Mouse (Mus musculus) kidney, adult 18-20 months (tissue): ENCODE measurements around the gene Tmem53.
"Not testable (repeated sequence)": the region's sequence is repeated elsewhere in the genome, so short reads cannot be mapped to it uniquely, and the experiment has no call there.

ENCODE experiments used
- DNase-seq: peaks from one replicate; pipeline ENCODE4 v3.0.0; 2021

Gene Tmem53

GRCm38 (mm10) chr4:117252351-117252750 lies 600 bp downstream of the Tmem53 start:
- no peak for DNase-seq

- no peak for DNase-seq
Measured at GRCm38 (mm10) chr4:117252755-117253154, 1.0 kb downstream of the Tmem53 start.

GRCm38 (mm10) chr4:117253218-117254016 lies 1.7 kb downstream of the Tmem53 start:
- DNase-seq: no peak

- no peak for DNase-seq
Measured at GRCm38 (mm10) chr4:117254017-117254627, 2.4 kb downstream of the Tmem53 start.

GRCm38 (mm10) chr4:117254672-117255071 lies 2.9 kb downstream of the Tmem53 start:
- DNase-seq: peak; percentile 47

DNA sequence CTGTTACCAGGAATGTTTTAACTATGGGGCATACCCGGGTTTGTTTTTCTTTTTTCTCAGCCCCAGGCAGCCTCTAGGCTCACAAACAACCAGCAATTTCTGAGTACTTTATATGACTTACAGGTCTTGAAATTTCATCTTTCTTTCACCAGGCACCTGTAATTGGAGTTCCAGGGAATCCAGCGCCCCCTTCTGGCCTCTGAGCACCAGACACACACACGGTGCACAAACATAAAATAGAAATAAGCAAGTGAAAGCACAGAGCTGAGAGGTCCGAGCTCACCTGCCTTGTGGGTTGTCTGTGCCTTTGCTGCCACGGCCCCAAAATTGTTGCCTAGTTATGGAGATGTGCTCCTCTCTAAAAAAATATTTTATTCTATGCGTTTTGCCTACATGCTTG lies 8.2 kb downstream of the Tmem53 start:
- DNase-seq: not testable (repeated sequence)

- DNase-seq: no peak
Measured at GRCm38 (mm10) chr4:117261222-117261621, 9.5 kb downstream of the Tmem53 start.

DNA sequence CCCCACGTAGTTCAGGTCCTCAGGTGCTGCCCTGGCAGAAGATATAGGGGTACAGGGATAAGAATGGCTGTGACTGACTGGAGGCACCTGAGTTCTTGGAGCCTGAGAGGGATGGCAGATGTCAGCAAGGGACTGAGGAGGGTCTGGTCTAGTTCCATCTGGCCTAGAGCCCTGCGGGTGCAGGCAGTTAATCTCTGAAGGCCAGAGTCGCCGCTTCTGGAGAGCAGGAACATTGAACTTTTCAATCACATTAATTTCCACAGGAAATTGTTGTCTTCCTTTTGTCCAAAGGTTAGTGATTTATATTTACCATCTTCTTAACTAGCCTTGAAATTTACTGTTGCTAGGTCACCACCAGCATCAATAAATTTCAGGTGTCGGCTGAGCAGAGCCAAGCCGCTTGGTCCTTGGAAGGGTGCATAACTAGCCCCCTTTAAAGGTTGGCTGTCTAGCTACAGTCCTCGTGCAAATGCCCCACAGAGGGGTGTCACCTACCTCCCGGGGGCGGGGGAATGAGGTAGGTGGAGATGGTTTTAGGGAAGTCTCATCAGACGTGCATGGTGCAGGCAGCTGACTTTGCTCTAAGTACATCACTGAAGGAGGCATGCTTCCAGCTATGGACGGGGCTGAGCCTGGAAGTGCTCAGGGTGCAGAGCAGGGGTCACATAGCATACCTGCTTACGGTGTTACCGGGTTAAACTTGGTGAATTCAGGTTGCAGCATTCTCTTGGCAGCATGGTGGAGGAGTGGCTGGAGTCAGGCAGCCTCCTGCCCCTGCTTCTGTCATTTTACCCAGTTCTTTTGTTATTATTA lies 10.6 kb downstream of the Tmem53 start:
- DNase-seq: no peak

DNA sequence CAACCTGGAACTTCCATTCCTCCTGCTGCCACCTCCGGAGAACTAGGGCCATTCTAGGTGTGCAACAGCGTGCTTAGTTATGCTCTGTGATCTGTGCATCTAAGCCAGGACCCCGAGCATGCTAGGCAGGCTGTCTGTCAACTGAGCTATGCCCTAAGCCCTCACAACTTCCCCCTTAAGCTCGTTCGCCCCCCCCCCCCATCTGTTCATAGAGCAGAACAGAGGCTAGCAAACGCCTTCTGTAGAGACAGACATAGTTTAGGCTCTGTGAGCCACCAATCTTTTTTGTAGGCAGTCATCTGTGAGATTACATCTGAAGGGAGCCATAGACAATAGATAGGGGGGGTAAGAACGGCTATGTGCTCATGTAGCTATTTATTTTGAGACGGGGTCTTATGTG lies 11.2 kb downstream of the Tmem53 start:
- no peak for DNase-seq

DNA sequence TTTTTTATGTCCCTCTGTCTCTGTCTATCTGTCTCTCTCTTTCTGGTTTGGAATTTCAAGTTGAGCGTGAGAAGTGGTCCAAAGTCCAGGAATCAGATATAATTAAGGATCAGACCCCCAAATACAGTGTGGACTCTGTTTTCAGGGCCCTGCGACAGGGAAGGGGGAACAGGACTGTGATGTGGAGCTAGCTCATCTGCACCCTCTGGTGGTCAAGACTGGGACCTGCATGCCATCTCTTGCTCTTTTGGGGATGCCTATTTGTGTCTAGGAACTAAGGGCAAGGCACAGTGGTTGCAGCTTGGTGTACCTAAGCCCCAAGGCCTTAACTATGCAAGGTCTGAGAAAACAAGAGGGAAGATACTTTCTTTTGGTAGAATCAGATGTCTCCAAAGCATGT lies 15.5 kb downstream of the Tmem53 start:
- peak; percentile 83 for DNase-seq

DNA sequence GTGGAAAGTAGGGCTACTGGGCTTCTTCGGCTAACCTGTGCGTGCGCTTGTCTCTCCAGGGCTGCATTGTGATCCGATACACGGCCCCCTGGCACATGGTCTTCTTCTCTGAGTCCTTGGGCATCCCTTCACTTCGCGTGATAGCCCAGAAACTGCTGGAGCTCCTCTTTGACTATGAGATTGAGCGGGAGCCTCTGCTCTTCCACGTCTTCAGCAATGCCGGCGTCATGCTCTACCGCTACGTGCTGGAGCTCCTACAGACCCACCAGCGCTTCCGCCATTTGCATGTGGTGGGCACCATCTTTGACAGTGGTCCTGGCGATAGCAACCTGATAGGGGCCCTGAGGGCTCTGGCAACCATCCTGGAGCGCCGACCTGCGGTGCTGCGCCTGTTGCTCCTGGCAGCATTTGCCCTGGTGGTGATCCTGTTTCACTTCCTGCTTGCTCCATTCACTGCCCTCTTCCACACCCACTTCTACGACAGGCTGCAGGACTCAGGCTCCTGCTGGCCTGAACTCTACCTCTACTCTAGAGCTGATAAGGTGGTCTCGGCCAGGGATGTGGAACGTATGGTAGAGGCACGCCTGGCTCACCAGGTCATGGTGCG lies 16.2 kb downstream of the Tmem53 start:
- no peak for DNase-seq

DNA sequence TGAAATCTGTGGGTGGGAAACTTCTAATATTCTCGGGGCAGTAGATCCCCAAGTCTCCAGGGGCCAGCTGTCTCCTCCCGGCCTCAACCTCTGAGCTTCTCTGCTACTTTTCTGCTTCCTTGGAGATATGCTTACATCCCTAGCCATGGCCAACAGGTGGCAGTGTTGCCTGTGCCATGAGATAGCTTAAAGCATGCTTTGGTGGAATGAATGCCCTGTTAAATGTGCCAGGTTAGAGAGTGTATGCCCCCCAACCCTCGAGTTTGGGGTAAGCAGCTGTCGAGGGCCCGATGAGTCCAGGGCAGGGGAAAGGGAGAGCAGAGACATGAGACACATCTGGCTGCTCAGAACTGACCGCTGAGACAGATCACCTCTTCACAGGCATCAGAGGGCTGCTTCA lies 18.5 kb downstream of the Tmem53 start:
- peak; percentile 82 for DNase-seq

GRCm38 (mm10) chr4:117272459-117272858 lies 20.7 kb downstream of the Tmem53 start:
- no peak for DNase-seq

DNA sequence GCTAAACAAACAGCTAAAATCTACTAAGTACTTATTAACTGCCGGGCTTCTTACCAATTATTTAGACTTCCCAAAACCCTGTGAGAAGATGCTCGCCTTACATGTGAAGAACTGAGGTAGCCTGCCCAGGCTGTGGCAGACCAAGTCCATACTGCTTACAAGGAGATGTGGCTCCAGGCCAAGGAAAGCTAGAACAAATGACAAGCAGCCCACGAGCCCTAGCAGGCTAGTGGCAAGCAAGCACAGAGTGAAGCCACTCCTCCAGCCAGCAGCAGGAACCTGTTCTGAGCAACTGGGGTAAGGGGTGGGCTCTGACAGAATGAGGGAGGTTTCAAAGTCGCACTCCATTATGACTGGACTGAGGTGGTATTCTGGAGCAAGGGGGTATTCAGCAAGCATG lies 23.0 kb downstream of the Tmem53 start:
- DNase-seq: no peak

DNA sequence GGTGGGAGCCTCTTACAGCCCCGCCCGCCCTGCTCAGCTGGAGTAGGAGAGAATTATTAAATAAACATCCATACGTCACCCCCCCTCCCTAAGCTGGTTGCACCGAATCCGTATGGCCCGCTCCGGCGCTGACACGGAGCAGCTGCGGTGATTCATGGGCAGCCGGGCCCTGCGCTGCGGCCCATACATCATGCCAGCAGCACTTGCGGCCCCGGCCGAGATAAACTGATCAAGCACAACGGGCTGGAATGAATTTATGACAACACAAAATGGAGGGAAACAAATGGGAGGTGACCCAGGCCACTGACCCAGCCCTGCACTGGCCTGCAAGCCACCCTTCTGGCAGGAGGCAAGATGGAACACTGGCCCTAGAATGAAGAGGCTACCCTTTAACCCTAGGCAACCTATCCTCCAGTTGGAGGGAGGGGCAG lies 24.5 kb downstream of the Tmem53 start:
- DNase-seq: no peak

DNA sequence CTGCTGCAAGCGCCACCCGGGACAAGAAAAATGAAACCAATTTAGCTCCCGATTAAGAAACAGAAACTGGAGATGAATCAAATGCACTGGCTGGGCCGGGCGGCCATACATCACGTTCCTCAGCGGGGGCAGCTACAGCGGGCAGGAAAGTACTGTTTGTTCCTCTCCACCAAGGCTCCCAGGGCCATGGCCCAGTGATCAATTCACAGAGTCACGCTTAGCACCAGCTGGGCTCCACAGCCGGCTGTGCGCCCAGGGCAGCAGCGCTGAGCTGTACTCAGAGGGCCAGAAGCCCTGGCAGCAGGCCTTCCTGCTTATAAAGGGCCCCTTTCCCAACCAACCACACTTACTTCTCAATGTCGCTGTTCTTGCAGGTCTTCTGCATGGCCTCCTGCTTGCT lies 25.3 kb downstream of the Tmem53 start:
- DNase-seq: no peak

DNA sequence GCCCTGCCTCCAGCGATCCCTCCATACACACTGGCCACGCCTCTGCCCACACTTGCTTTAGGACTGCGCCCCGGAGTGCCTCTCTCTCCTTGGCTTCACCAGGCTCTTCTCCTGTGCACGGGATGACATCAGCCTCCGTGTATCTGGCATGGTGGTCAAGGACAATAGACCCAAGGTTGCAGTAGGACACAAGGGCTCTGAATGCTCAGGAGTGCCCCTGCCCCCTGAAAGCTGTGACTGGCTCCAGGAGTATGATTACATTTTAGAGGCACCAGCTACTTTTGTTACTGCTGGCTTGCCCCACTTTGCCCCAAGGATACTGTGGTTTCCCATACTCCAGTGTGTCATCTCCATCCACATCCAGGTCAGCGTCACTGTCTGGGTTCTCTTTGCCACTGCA lies 25.9 kb downstream of the Tmem53 start:
- no peak for DNase-seq

DNA sequence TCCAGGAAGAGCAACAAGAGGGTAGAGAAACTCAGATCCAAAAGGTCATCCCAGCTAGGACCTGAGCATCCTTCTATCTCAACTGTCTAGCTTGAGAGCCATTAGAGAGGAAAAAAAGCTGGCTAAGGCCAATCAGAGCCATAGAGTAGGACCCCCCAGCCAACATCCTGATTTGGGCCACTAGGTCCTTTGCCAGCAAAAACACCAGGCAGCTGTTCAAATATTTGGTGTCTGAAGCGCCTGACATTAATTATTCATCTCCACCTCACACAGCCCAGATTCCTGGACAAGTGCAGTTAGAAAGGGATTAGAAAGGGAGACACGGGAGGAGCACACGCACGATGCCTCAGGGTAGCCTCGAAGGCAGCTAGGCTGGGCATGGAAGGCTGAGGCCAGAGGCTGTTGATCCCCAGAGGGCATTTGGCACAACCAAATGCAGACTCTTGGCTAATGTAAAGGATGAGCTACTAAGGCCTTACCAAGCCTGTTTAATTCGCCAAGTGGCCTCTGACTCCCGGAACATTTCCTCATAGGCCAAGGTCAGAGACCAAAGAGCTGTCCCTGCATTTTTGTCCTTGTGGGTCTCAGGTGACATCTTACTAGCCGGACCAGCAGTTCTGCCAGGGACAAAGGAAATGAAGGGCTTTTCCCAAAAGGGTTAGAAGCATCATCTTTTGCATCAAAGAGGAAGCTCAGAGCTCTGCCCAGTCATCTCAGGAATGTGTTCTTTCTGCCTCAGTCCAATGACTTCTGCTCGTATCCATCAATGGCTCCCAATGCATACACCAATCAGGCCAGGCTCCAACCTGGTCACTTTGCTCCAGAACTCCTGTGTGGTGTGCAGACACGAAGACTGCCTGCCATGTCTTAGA lies 26.9 kb downstream of the Tmem53 start:
- no peak for DNase-seq

GRCm38 (mm10) chr4:117279253-117279642 lies 27.5 kb downstream of the Tmem53 start:
- no peak for DNase-seq

- DNase-seq: no peak
Measured at GRCm38 (mm10) chr4:117280397-117280930, 28.7 kb downstream of the Tmem53 start.

DNA sequence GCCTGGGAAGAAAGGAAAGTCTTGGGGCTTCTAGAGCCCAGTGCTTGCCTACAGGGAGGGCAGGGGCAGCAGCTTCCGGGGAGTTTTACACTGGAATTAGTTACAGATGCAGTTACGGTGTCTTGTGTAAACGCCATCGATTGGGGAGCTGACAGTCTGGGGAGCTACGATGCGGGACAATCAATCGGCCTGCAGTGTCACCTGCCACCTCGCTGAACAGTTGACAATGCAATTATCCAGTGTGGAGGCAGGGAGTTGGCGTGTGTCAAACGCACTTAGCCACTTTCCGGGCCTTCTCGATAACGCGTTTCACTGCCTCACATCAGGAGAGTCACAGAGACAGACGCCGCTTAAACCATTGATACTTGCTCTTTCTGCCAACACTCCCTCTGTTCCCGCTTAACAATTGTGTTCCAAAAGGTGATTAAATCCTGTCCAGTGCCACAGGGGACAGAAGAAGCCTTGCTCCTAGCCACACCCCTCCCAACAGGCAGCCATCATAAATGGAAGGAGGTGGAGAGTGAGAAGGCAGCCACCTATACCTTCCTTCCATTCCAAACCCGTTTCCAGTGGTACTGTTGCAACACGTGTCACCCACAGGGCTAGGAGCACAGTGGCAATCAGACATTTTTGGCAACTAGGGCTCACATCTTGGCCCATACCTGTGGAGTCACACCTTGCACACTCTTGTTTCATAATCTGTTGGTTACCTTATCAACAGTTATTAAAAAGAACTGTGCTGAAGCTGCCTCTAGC lies 29.5 kb downstream of the Tmem53 start:
- no peak for DNase-seq
